Mouse (Mus musculus): Measurements from ENCODE around the gene Enpp3. TPM values are rescaled to one million over a fixed set of nuclear protein-coding genes. Genes with fewer than 3 reads are reported as not detected.

Gene Enpp3
- total and polyA plus RNA-seq, 3 experiments, result 2.3 to 3.3 (median 2.4) TPM

DNA sequence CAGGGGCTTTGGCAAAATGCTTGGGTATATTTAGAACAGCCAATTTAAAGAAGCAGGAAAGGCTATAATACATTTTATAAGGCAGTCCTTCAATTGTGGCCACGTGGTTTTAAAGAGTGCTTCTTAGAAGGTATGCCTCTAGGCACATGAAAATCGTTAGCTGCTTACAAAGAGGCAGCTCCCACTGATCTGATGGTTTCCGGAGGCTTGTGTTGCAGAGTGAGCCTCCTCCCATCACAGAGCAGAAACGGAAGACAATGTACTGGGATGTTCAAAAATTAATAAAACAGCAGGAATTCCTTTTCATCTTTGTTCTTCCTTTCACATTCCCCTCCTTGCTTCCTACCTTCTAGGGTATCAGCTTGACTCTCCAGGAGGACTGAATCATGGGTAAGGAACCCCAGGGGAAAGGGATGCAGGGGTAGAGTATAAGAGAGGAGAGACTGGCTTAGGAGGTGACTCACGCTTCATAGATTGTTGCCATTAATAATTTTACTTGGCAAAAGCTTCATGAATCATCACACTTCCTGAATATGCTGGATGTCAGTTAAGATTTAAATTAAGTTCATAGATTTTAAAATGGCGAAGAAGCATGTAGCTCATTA is 77.4 kb downstream of the Enpp3 start:
- 46% methylated on average over 6 of the region's 6 CpGs for whole genome bisulfite sequencing
- H3K36me3 ChIP-seq (ENCODE audit: control insufficient read depth, insufficient read depth, low read length), result no peaks in the 10 kb centered on the region
- H3K27ac ChIP-seq, result no peak overlapping the region
- intact Hi-C loops (cut with DNase I), result no loop called here
- no peak overlapping the region for H3K4me3 ChIP-seq
- no peaks in the 10 kb centered on the region for H3K79me2 ChIP-seq (replicated peaks; ENCODE audit: control insufficient read depth, insufficient read depth, low read length)
- TF ChIP-seq POLR2A (IDR thresholded peaks at IDR 0.05; ENCODE audit: insufficient read depth, low read depth, low read length) (no peak), CTCF (IDR thresholded peaks at IDR 0.05) (no peak), EP300 (IDR thresholded peaks at IDR 0.05; ENCODE audit: insufficient read depth, low read depth, low read length) (no peak)
- no peaks in the 10 kb centered on the region for H3K27me3 ChIP-seq (ENCODE audit: control insufficient read depth, insufficient read depth, low read length)
- no peak overlapping the region for H3K9ac ChIP-seq (ENCODE audit: low read depth, low read length)
- no peak for DNase-seq
- no peaks in the 10 kb centered on the region for H3K4me1 ChIP-seq (ENCODE audit: control insufficient read depth, insufficient read depth, low read length)

DNA sequence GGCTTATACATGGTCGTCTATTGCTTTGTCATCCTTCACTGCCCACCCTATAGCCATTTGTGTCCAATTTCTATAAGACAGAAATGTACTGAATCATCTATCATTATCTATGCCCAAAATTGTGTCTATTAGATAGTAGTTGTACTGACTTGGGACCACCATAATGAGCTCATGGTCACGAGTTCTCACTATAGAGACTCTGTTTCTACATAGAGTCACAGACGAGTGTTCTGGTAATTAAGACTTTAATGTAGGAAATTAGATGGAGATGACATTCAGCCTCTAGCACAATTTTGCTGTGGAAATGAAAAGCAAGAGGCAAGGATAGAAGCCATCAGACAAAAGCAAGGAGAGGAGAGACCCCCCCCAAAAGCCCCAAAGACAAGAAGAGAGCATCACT is 78.0 kb downstream of the Enpp3 start:
- TF ChIP-seq POLR2A (IDR thresholded peaks at IDR 0.05; ENCODE audit: insufficient read depth, low read depth, low read length), result no peak
- no peak for TF ChIP-seq CTCF (IDR thresholded peaks at IDR 0.05)
- TF ChIP-seq EP300 (IDR thresholded peaks at IDR 0.05; ENCODE audit: insufficient read depth, low read depth, low read length), result no peak
- DNase-seq, result no peak

GRCm38 (mm10) chr10:24763257-24763656 is 79.4 kb downstream of the Enpp3 start:
- Histone ChIP-seq H3K36me3 (ENCODE audit: control insufficient read depth, insufficient read depth, low read length) (no peaks in the 10 kb centered on the region), H3K4me1 (ENCODE audit: control insufficient read depth, insufficient read depth, low read length) (no peaks in the 10 kb centered on the region), H3K27ac (no peak overlapping the region), H3K27me3 (ENCODE audit: control insufficient read depth, insufficient read depth, low read length) (no peaks in the 10 kb centered on the region), H3K9ac (ENCODE audit: low read depth, low read length) (no peak overlapping the region), H3K4me3 (no peak overlapping the region), H3K79me2 (replicated peaks; ENCODE audit: control insufficient read depth, insufficient read depth, low read length) (no peaks in the 10 kb centered on the region)
- intact Hi-C loops (cut with DNase I), result no loop called here
- no peak for DNase-seq
- TF ChIP-seq POLR2A (IDR thresholded peaks at IDR 0.05; ENCODE audit: insufficient read depth, low read depth, low read length), result no peak
- no peak for TF ChIP-seq CTCF (IDR thresholded peaks at IDR 0.05)
- no peak for TF ChIP-seq EP300 (IDR thresholded peaks at IDR 0.05; ENCODE audit: insufficient read depth, low read depth, low read length)
- 93% methylated on average over 3 of the region's 3 CpGs for WGBS

More for the DNA sequence above, 78.0 kb downstream of the Enpp3 start:
- Histone ChIP-seq H3K4me1 (ENCODE audit: control insufficient read depth, insufficient read depth, low read length) (no peaks in the 10 kb centered on the region), H3K27me3 (ENCODE audit: control insufficient read depth, insufficient read depth, low read length) (no peaks in the 10 kb centered on the region), H3K27ac (no peak overlapping the region), H3K79me2 (replicated peaks; ENCODE audit: control insufficient read depth, insufficient read depth, low read length) (no peaks in the 10 kb centered on the region), H3K9ac (ENCODE audit: low read depth, low read length) (no peak overlapping the region), H3K4me3 (no peak overlapping the region), H3K36me3 (ENCODE audit: control insufficient read depth, insufficient read depth, low read length) (no peaks in the 10 kb centered on the region)
- WGBS, result 86% methylated on average over 3 of the region's 3 CpGs
- intact Hi-C loops (cut with DNase I), result no loop called here

DNA sequence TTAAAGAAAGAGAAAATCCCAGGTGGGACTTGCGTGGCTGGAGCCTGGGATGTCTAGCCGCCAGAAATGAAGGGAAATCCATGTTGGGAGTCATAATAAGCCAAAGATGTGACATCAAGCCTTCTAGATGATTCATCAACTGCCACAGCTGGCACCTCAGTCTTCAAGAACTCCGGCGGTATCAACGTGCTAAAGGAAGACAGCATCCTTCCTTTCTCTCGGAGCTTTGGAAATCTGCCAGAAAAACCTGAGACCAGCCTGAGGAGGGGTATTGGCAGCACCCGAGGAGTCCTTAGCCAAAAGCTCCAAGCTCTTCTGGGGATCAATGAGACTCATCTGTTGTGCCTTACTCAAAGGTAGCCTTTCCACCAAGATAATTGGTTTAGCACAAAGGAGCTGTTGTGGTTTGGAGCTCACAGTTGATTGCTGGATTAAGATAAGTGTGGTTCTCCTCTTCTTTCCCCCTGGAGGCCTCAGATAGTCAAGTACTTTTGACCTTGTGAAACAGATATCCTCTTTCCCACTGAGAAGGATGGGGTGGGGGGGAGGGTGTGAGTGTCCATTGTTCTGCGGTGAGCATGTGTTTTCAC is 84.2 kb downstream of the Enpp3 start:
- Histone ChIP-seq H3K4me1 (ENCODE audit: control insufficient read depth, insufficient read depth, low read length) (no peaks in the 10 kb centered on the region), H3K79me2 (replicated peaks; ENCODE audit: control insufficient read depth, insufficient read depth, low read length) (no peaks in the 10 kb centered on the region), H3K9ac (ENCODE audit: low read depth, low read length) (no peak overlapping the region), H3K27ac (no peak overlapping the region), H3K4me3 (no peak overlapping the region), H3K27me3 (ENCODE audit: control insufficient read depth, insufficient read depth, low read length) (no peaks in the 10 kb centered on the region), H3K36me3 (ENCODE audit: control insufficient read depth, insufficient read depth, low read length) (no peaks in the 10 kb centered on the region)
- intact Hi-C loops (cut with DNase I), result no loop called here
- TF ChIP-seq CTCF (IDR thresholded peaks at IDR 0.05) (no peak), EP300 (IDR thresholded peaks at IDR 0.05; ENCODE audit: insufficient read depth, low read depth, low read length) (no peak), POLR2A (IDR thresholded peaks at IDR 0.05; ENCODE audit: insufficient read depth, low read depth, low read length) (no peak)
- no peak for DNase-seq
- WGBS, result 24% methylated on average over 8 of the region's 8 CpGs

DNA sequence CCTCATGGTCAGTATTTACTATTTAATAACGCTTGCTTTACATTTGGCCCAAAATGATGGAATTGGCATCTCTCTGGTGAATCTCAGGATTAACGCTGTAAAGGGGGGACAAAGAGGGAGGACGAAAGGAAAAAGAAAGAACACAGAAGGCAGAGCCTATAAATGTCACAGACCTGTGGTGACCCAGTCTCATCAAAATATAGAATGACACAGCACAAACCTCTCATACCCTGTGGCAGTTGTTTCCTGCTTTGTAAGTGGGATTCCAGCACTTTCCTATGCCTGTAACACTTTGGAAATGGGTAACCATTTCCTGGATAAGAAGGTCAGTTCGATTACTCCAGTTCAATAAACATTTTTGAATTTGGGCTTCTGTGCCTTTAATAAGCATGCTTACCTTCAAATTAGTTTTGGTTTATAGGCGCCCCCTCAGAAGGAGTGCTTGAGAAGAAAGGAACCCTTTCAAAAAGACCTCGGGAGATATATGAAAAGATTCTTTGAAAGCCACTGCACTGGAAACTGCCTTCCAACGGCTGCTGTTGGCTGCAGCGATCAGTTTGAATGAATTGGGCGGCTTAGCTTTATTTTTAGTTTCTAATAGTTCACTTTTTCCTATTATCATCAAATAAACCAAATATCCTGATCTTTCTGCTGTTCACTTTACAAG is 87.6 kb downstream of the Enpp3 start:
- no peak overlapping the region for H3K4me3 ChIP-seq
- H3K27ac ChIP-seq, result no peak overlapping the region
- H3K36me3 ChIP-seq (ENCODE audit: control insufficient read depth, insufficient read depth, low read length), result no peaks in the 10 kb centered on the region
- no peaks in the 10 kb centered on the region for H3K79me2 ChIP-seq (replicated peaks; ENCODE audit: control insufficient read depth, insufficient read depth, low read length)
- no peaks in the 10 kb centered on the region for H3K4me1 ChIP-seq (ENCODE audit: control insufficient read depth, insufficient read depth, low read length)
- no peak for DNase-seq
- H3K27me3 ChIP-seq (ENCODE audit: control insufficient read depth, insufficient read depth, low read length), result no peaks in the 10 kb centered on the region
- 71% methylated on average over 9 of the region's 9 CpGs for WGBS
- intact Hi-C loops (cut with DNase I), result no loop called here
- no peak overlapping the region for H3K9ac ChIP-seq (ENCODE audit: low read depth, low read length)
- TF ChIP-seq EP300 (IDR thresholded peaks at IDR 0.05; ENCODE audit: insufficient read depth, low read depth, low read length) (no peak), POLR2A (IDR thresholded peaks at IDR 0.05; ENCODE audit: insufficient read depth, low read depth, low read length) (no peak), CTCF (IDR thresholded peaks at IDR 0.05) (no peak)

- no peaks in the 10 kb centered on the region for H3K36me3 ChIP-seq (ENCODE audit: control insufficient read depth, insufficient read depth, low read length)
- H3K4me3 ChIP-seq, result no peak overlapping the region
- 38% methylated on average over 11 of the region's 11 CpGs for WGBS
- TF ChIP-seq POLR2A (IDR thresholded peaks at IDR 0.05; ENCODE audit: insufficient read depth, low read depth, low read length) (no peak), CTCF (IDR thresholded peaks at IDR 0.05) (no peak), EP300 (IDR thresholded peaks at IDR 0.05; ENCODE audit: insufficient read depth, low read depth, low read length) (no peak)
- no peak overlapping the region for H3K9ac ChIP-seq (ENCODE audit: low read depth, low read length)
- H3K27ac ChIP-seq, result no peak overlapping the region
- no peak for DNase-seq
- H3K79me2 ChIP-seq (replicated peaks; ENCODE audit: control insufficient read depth, insufficient read depth, low read length), result no peaks in the 10 kb centered on the region
- no peaks in the 10 kb centered on the region for H3K27me3 ChIP-seq (ENCODE audit: control insufficient read depth, insufficient read depth, low read length)
- H3K4me1 ChIP-seq (ENCODE audit: control insufficient read depth, insufficient read depth, low read length), result no peaks in the 10 kb centered on the region
- intact Hi-C loops (cut with DNase I), result no loop called here
Measured at GRCm38 (mm10) chr10:24754251-24754835, 88.3 kb downstream of the Enpp3 start.

Measured in heart, adult 2 months (tissue).